Mouse (Mus musculus): ENCODE data around the gene Zrsr1.

The Zrsr1 gene

GRCm38 (mm10) chr11:22971835-22972709, at the start of gene Zrsr1:
Gene Zrsr1, plus strand, starts transcription at chr11:22972005.
- DNase-seq (ENCODE audit: low read depth, low spot score): peak; percentile 55

DNA sequence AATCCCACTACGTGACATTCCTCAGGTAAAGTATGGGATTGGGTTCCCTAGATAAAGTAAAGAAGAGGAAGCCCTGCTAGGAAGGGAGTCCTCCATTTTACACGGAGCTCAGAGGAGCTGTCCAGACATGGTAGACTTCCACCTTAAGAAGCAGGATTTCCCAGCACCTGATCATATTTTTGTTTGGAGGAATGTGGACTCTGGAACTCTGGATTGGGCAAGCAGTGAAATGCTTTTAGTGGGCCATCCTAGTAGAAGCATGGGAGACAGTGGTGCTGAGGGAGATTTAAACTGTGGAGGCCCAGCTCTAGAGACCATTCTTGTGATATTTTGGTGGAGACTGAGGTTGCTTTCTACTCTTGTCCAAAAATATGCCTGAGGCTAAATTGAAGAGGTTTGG, 49.3 kb upstream of the Zrsr1 start:
- no peak for DNase-seq (ENCODE audit: low read depth, low spot score)

DNA sequence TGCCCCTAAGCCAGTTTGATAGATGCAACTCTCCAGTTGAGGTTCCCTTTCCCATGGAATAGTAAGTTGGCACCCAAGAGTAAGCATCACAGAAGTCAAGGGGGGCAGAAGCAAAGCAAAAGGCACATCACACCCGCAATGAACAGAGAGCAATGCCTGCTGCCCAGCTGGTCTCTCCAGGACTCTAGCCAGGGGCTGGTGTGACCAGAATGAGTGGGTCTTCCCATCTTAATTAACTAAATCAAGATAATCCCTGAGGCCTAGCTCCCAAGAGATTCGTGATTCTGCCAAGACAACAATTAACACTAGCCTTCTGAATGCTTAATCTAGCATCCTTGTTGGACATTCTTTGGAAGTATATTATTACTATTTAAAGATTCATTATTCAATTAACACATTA, 48.2 kb upstream of the Zrsr1 start:
- DNase-seq (ENCODE audit: low read depth, low spot score): no peak

GRCm38 (mm10) chr11:22928586-22929169, 43.1 kb upstream of the Zrsr1 start:
- no peak for DNase-seq (ENCODE audit: low read depth, low spot score)

DNA sequence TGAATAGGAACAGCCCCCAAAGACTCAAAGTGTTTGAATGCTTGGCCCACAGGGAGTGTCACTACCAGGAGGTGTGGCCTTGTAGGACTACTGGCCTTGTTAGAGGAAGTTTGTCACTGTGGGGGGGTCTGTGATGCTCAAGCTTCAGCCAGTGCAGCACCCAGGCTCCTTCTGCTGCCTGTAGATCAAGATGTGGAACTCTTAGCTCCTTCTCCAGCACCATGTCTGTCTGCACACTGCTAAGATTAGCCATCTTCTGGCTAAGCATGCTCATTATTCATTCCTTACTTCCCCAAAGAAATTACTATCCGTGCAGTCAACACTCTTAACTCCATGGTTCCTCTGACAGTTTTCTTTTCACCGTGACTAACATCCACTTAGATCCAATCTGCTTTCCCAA, 41.7 kb upstream of the Zrsr1 start:
- no peak for DNase-seq (ENCODE audit: low read depth, low spot score)

DNA sequence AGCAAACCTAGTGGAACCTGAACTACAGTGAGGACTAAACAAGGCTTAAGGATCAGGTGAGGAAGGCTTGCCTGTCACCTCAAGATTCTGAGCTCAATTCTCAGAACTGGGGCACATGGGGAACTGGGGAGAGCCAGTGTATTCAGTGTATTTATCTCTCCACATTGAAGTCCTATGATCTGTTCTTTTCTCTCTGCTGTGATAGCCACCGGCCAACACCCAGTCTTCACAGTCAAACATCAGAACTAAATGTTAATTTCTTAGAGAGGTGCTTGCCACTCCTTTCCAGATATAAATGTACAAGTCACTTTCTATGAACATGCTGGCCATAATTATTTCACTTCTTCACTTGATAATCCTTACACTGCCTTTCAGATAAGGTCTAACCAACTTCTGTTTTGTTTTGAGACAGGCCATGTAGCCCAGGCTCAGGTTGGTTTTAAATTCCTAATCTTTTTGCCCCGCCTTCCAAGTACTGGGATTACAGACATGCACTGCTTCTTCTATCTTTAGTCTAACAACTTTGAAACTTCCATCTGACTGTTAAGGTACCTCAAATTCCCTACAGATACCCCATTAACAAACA, 40.4 kb upstream of the Zrsr1 start:
- DNase-seq (ENCODE audit: low read depth, low spot score): no peak

DNA sequence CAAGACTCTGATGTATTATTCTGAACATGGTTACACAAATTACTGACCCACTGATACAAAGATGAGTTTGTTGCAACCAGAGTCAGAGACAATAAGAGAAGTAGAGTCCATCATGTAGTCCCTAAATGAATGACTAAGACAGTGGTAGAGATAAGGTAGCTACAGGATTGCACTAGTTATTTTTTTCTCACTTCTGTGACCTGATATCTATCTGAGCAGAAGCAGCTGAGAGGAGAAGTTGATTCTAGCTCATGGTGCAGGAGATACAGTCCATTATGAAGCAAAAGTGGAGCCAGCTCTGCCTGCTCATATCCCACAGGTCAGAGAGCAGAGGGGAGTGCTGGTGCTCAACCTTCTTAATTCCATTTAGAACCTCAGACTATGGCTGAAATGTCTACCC, 39.6 kb upstream of the Zrsr1 start:
- DNase-seq (ENCODE audit: low read depth, low spot score): no peak

DNA sequence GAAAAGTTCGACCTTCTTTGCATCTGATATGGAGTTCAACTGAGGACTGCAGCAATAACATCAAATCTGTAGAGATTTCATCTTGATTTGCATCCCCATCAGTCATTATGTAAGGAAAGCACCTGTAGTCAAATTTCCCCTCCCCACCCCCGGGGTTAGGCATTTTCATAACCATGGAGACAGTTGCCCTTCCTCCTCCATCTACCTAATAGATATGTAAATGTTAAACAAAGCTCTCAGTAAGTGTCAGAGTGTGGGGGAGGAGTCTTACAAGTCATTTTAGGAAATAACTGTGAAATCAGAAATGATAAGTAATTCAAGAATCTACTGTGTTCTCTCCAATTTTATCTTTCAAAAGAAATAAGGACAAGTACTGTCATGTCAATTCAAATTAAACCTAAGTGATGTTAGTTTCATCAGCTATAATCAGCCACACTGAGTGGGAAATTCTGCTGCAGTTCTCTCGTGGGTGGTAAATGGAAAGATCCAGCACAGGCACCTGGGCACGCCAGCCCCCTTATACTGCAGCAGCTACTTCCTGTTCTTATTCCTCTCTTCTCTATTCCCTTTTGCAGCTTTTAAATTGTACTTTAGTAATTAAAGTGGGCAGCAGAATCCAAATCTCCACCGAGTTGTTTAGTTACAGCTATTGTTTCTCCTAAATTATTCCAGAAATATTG, 35.2 kb upstream of the Zrsr1 start:
- no peak for DNase-seq (ENCODE audit: low read depth, low spot score)

- DNase-seq (ENCODE audit: low read depth, low spot score): no peak
Observed at GRCm38 (mm10) chr11:22937716-22938316, 34.0 kb upstream of the Zrsr1 start.

GRCm38 (mm10) chr11:22938983-22939382, 32.8 kb upstream of the Zrsr1 start:
- DNase-seq (ENCODE audit: low read depth, low spot score): no peak

DNA sequence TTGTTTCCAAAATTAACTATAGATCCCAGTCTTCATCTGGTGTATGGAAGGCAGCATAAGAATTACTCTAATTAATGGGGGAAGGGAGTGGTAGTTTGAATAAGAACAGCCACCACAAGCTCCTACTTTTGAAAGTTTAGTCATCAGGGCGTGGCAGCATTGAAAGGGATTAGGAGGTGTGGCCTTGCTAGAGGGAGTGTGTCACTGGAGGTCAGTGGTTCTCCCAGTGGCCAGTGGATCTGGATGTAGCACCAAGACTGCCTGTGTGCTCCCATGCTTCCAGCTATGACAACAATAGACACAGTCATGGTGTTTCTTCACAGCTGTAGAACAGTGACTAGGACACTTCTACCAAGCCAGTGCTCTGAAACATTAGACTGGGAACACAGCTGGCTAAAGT, 22.7 kb upstream of the Zrsr1 start:
- no peak for DNase-seq (ENCODE audit: low read depth, low spot score)

DNA sequence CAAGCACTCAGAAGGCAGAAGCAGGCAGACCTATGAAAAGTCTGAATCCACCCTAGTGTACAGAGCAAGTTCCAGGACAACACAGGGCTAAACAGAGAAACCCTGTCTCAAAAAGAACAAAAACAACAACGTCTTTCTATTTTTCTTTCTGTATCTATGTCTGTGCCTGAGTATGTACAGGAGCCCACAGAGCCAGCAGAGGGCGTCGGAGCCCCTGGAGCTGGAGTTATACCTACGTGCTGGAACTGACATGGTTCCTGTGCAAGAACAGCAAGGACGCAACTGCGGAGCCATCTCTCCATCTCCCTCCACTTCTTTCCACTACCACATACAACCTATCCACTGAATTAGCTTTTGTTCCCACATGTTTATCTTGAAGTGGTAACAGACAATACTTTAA, 21.7 kb upstream of the Zrsr1 start:
- no peak for DNase-seq (ENCODE audit: low read depth, low spot score)

DNA sequence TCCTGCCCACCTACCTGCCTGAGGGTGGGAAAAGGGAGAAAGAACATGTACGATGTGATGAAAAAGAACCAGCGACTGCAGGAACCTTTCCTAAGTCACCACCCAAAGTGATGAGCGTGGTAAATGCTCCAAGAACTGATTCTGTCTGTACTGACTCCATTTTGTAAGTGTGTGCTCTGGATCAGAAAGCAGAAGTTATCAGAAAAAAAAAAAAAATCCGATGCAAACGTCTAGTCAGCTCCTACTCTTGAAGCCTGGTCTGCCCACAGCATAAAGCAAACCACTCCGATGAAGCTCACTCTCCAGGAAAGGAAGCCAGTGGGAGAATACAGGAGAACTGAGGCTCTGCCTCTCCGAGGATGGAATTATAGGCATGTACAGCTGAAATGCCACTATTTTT, 19.1 kb upstream of the Zrsr1 start:
- DNase-seq (ENCODE audit: low read depth, low spot score): no peak

DNA sequence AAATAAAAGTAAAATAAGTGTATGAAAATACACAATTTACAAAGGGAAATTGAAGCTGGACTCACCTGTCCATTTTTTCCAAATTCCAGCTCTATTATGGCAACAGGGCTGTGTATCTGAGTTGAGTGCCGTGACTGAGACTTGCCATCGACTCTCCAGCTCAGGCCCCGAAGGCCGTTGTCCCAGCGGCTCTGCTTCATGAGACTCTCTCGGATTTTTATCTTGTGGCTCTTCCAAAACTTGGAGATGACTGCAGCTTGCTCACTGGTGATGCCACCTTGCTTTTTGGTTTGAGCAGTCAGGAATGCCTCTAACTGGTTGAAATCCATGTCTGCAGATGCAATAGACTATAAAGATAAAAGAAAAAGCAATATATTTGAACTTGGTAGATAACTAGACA, 15.5 kb upstream of the Zrsr1 start:
- DNase-seq (ENCODE audit: low read depth, low spot score): no peak

GRCm38 (mm10) chr11:22956830-22957229, 15.0 kb upstream of the Zrsr1 start:
- DNase-seq (ENCODE audit: low read depth, low spot score): peak; percentile 47

GRCm38 (mm10) chr11:22957791-22958374, 13.9 kb upstream of the Zrsr1 start:
- DNase-seq (ENCODE audit: low read depth, low spot score): no peak

- no peak for DNase-seq (ENCODE audit: low read depth, low spot score)
Observed at GRCm38 (mm10) chr11:22962101-22962500, 9.7 kb upstream of the Zrsr1 start.

DNA sequence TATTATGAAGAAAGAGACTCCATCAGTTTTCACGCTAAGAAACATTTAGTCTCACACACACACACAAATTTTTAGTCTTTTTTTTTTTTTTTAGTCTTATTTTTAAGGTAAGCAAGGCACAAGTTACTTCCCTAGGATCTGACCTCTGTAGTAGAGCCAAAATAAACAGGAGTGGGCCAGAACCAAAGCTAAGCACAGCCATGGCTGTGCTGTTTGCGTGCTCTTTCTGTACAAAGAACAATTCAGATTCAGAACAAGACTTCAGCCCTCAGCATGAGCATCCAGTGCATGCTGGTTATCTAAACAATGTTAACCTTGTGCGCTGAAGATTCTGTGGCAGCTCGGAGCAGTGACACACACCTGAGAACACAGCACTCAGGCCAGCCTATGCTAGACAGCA, 7.4 kb upstream of the Zrsr1 start:
- no peak for DNase-seq (ENCODE audit: low read depth, low spot score)

GRCm38 (mm10) chr11:22965503-22965902, 6.3 kb upstream of the Zrsr1 start:
- DNase-seq (ENCODE audit: low read depth, low spot score): no peak

DNA sequence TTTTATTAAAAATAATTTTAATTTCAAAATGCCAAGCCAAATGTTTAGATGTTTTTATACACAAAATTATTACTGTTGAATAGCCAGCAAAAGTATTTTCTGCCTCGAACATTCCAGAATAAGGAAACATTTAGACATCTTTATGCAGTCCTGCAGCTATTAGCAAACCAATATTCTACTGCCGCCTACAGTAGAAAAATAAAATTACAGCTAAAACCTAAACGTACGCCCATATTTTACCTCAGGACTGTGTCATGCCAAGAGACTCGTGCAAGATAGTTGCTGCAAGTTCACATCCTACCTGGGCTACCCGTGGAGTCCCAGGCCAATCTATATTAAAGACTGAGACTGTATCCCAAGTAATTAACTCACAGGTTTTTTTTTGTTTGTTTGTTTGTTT, 2.3 kb upstream of the Zrsr1 start:
- no peak for DNase-seq (ENCODE audit: low read depth, low spot score)

GRCm38 (mm10) chr11:22970546-22970945, 1.3 kb upstream of the Zrsr1 start:
- no peak for DNase-seq (ENCODE audit: low read depth, low spot score)
